Comparison of ENCODE assay signal across 19 mouse cellular contexts in the genomic region with DNA sequence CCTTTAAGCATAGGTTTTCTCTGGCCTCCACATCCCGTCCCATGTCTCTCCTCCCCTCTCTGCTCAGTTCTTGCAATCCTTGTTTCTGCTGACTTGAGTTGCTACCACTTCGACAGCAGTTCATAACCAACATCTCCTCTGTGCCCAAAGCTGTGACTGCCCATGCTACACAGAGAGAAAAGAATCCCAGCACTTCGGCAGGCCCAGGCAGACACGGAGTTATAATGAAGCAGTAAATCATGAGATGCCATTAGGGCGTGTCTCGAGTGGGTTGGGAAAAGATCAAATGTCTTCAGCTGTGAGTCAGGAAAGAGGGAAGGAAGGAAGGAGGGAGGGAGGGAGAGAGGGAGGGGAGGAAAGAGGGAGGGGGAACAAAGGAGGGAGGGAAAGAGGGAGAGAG. TPM values are rescaled to one million over a fixed set of nuclear protein-coding genes. Genes with fewer than 3 reads are reported as not detected.
DNase-seq lines count a peak whose midpoint lies in the region; ATAC-seq lines count a peak whose summit lies in the region.
"Had no signal": no experiment of that assay in that cellular context is flagged by ENCODE, and none has a peak within 500 bp of the region (broad histone marks: within the 10 kb centered on the region; RNA-seq: fewer than 3 reads in every experiment).

No protein-coding gene starts in this region.

- no peaks in the 10 kb centered on the region for H3K27me3 ChIP-seq in kidney, embryonic 15.5 days
- no peaks in the 10 kb centered on the region for H3K27me3 ChIP-seq in stomach, embryonic 16.5 days (ENCODE audit: control insufficient read depth, insufficient read depth, low read length)
- no peaks in the 10 kb centered on the region for H3K27me3 ChIP-seq in hindbrain, embryonic 11.5 days (ENCODE audit: control insufficient read depth, insufficient read depth, low read length)
- H3K27me3 ChIP-seq: heart, embryonic 13.5 days; hindbrain, embryonic 15.5 days; lung, embryonic 15.5 days; neural tube, embryonic 12.5 days had no signal

- H3K4me3 ChIP-seq in kidney, embryonic 15.5 days (replicated peaks) = no peak overlapping the region
- no peak overlapping the region for H3K4me3 ChIP-seq in stomach, embryonic 16.5 days (replicated peaks; ENCODE audit: low read length)
- no peak overlapping the region for H3K4me3 ChIP-seq in hindbrain, embryonic 11.5 days (ENCODE audit: low read depth, low read length)
- H3K4me3 ChIP-seq: erythroblast, embryonic 14.5 days; heart, embryonic 13.5 days; hindbrain, embryonic 15.5 days; lung, embryonic 15.5 days; neural tube, embryonic 12.5 days had no signal

- no peak for ATAC-seq in kidney, embryonic 15.5 days (replicated peaks; ENCODE audit: low FRiP score)
- ATAC-seq in stomach, embryonic 16.5 days (ENCODE audit: insufficient read depth, low FRiP score) = no peak
- ATAC-seq in hindbrain, embryonic 11.5 days (ENCODE audit: low FRiP score) = no peak
- ATAC-seq: forebrain, postnatal 0 days had no signal

- H3K9me3 ChIP-seq in kidney, embryonic 15.5 days (replicated peaks) = no peaks in the 10 kb centered on the region
- H3K9me3 ChIP-seq in stomach, embryonic 16.5 days (replicated peaks; ENCODE audit: control insufficient read depth, low read length) = no peaks in the 10 kb centered on the region
- no peaks in the 10 kb centered on the region for H3K9me3 ChIP-seq in hindbrain, embryonic 11.5 days (ENCODE audit: control insufficient read depth, low read length)
- H3K9me3 ChIP-seq: heart, embryonic 13.5 days; hindbrain, embryonic 15.5 days; lung, embryonic 15.5 days; neural tube, embryonic 12.5 days had no signal

- H3K9ac ChIP-seq in kidney, embryonic 15.5 days = no peak overlapping the region
- H3K9ac ChIP-seq in stomach, embryonic 16.5 days (ENCODE audit: low read length) = no peak overlapping the region
- no peak overlapping the region for H3K9ac ChIP-seq in hindbrain, embryonic 11.5 days (ENCODE audit: low read depth, low read length)
- H3K9ac ChIP-seq: forebrain, postnatal 0 days; heart, embryonic 13.5 days; hindbrain, embryonic 15.5 days; liver, embryonic 14.5 days; lung, embryonic 15.5 days; neural tube, embryonic 12.5 days had no signal

- no peak for DNase-seq in kidney, postnatal 14 days
- DNase-seq in embryo, embryonic 10.5 days (ENCODE audit: low spot score) = peak; percentile 32
- DNase-seq in forelimb bud, embryonic 11.5 days (ENCODE audit: low read depth, low spot score) = peak; percentile 29
- DNase-seq in thymus, postnatal 14 days = no peak
- DNase-seq in hindbrain, embryonic 11.5 days (ENCODE audit: low spot score) = no peak
- DNase-seq: cerebellum, adult 2 months; forebrain, postnatal 0 days; heart, postnatal 36 days; kidney, adult 18-20 months; lung, postnatal 4 days; right cerebral cortex, postnatal 4 days had no signal

- no peak overlapping the region for H3K4me2 ChIP-seq in kidney, embryonic 15.5 days
- H3K4me2 ChIP-seq in stomach, embryonic 16.5 days (ENCODE audit: low read depth, low read length) = no peak overlapping the region
- no peak overlapping the region for H3K4me2 ChIP-seq in hindbrain, embryonic 11.5 days (replicated peaks; ENCODE audit: low read depth, low read length)
- H3K4me2 ChIP-seq: heart, embryonic 13.5 days; hindbrain, embryonic 15.5 days; lung, embryonic 15.5 days; neural tube, embryonic 12.5 days had no signal

- no peaks in the 10 kb centered on the region for H3K36me3 ChIP-seq in kidney, embryonic 15.5 days
- H3K36me3 ChIP-seq in stomach, embryonic 16.5 days (ENCODE audit: control insufficient read depth, insufficient read depth, low read length) = no peaks in the 10 kb centered on the region
- no peaks in the 10 kb centered on the region for H3K36me3 ChIP-seq in hindbrain, embryonic 11.5 days (ENCODE audit: control insufficient read depth, insufficient read depth, low read length)
- H3K36me3 ChIP-seq: heart, embryonic 13.5 days; hindbrain, embryonic 15.5 days; lung, embryonic 15.5 days; neural tube, embryonic 12.5 days had no signal

- H3K27ac ChIP-seq in kidney, embryonic 15.5 days = 0 out of 2 replicates have a peak overlapping the region, but pooled peaks have one; percentile 20
- peak overlapping the region; percentile 29; the same call in 1 of the 2 replicates for H3K27ac ChIP-seq in stomach, embryonic 16.5 days (ENCODE audit: low read length)
- H3K27ac ChIP-seq in hindbrain, embryonic 11.5 days (ENCODE audit: low read depth, low read length) = no peak overlapping the region
- H3K27ac ChIP-seq: heart, embryonic 13.5 days; hindbrain, embryonic 15.5 days; liver, embryonic 14.5 days; lung, embryonic 15.5 days; neural tube, embryonic 12.5 days had no signal

- peaks cover 9% of the 10 kb centered on the region for H3K4me1 ChIP-seq in kidney, embryonic 15.5 days
- no peaks in the 10 kb centered on the region; the same call in 1 of the 2 replicates for H3K4me1 ChIP-seq in stomach, embryonic 16.5 days (ENCODE audit: control insufficient read depth, insufficient read depth, low read length)
- H3K4me1 ChIP-seq in hindbrain, embryonic 11.5 days (replicated peaks; ENCODE audit: control insufficient read depth, insufficient read depth, low read length) = no peaks in the 10 kb centered on the region
- H3K4me1 ChIP-seq: heart, embryonic 13.5 days; hindbrain, embryonic 15.5 days; lung, embryonic 15.5 days; neural tube, embryonic 12.5 days had no signal

- 21% methylated on average over 6 of the region's 6 CpGs for WGBS in kidney, embryonic 15.5 days
- WGBS in stomach, embryonic 16.5 days = 23% methylated on average over 6 of the region's 6 CpGs
- WGBS in hindbrain, embryonic 11.5 days = 58% methylated on average over 6 of the region's 6 CpGs

RNA-seq across cellular contexts. Expression of a gene that starts 12.9 kb away (rescaled TPM):
- 37.0 and 38.7 TPM in 2 replicates for polyA plus RNA-seq in kidney, embryonic 15.5 days (2015; fragmentation: Nextera tagmentation; extraction: Ambion mirVana)
- polyA plus RNA-seq in stomach, embryonic 16.5 days (2015; fragmentation: Nextera tagmentation; extraction: Ambion mirVana) = 34.9 and 36.5 TPM in 2 replicates
- 33.8 and 34.7 TPM in 2 replicates for polyA plus RNA-seq in hindbrain, embryonic 11.5 days (2014; fragmentation: Nextera tagmentation; extraction: Ambion mirVana)

RNA-seq across cellular contexts. Expression of a gene that starts 24.3 kb away (rescaled TPM):
- polyA plus RNA-seq in kidney, embryonic 15.5 days (2015; fragmentation: Nextera tagmentation; extraction: Ambion mirVana) = 2,677 and 2,753 TPM in 2 replicates
- polyA plus RNA-seq in stomach, embryonic 16.5 days (2015; fragmentation: Nextera tagmentation; extraction: Ambion mirVana) = 1,948 and 2,131 TPM in 2 replicates
- polyA plus RNA-seq in hindbrain, embryonic 11.5 days (2014; fragmentation: Nextera tagmentation; extraction: Ambion mirVana) = 3,542 and 3,682 TPM in 2 replicates

RNA-seq across cellular contexts. Expression of a gene that starts 54.9 kb away (rescaled TPM):
- 0.12 TPM in 1 of 2 replicates, not detected in the other for polyA plus RNA-seq in kidney, embryonic 15.5 days (2015; fragmentation: Nextera tagmentation; extraction: Ambion mirVana)
- 0.35 TPM in 1 of 2 replicates, not detected in the other for polyA plus RNA-seq in stomach, embryonic 16.5 days (2015; fragmentation: Nextera tagmentation; extraction: Ambion mirVana)
- polyA plus RNA-seq in hindbrain, embryonic 11.5 days (2014; fragmentation: Nextera tagmentation; extraction: Ambion mirVana) = not detected in 2 replicates
- polyA plus RNA-seq: erythroblast, embryonic 14.5 days; liver, embryonic 14.5 days; neural tube, embryonic 12.5 days had no signal

Comparison
In these comparisons a context has a peak if more than half of its experiments do, and no peak if none do; other contexts are left out.
1. DNase-seq: peak in embryo, embryonic 10.5 days (single experiment) and forelimb bud, embryonic 11.5 days (single experiment); none in kidney, postnatal 14 days (single experiment), thymus, postnatal 14 days (single experiment) and hindbrain, embryonic 11.5 days (single experiment).